Mouse (Mus musculus) bone marrow macrophage, adult 2 months (primary cell): Measurements from ENCODE around the gene Rcor3. TPM values are rescaled to one million over a fixed set of nuclear protein-coding genes. Genes with fewer than 3 reads are reported as not detected.

Source experiments
- H3K27ac ChIP-seq: 2 replicates; pipeline ENCODE4 v1.5.1; 2012; ENCODE audit warnings: low read depth, low read length; ENCODE audit not compliant: insufficient read depth
- H3K4me1 ChIP-seq: 2 replicates; pipeline ENCODE4 v1.6.1; 2012; ENCODE audit warnings: low read length; ENCODE audit not compliant: control insufficient read depth, insufficient read depth
- H3K4me3 ChIP-seq: 2 replicates; pipeline ENCODE4 v1.5.1; 2012; ENCODE audit warnings: mild to moderate bottlenecking, low read length, moderate library complexity; ENCODE audit not compliant: insufficient read depth
- CTCF ChIP-seq: IDR thresholded peaks from 2 replicates; pipeline ENCODE4 v1.5.1; 2012; ENCODE audit warnings: low read depth, mild to moderate bottlenecking, low read length, moderate library complexity
- POLR2A ChIP-seq: IDR thresholded peaks from 2 replicates; pipeline ENCODE4 v1.6.1; 2012; ENCODE audit warnings: mild to moderate bottlenecking, low read depth, low read length, borderline replicate concordance
- polyA plus RNA-seq: library from polyadenylated mRNA; stranded (reverse); fragments of >200 nt; gene quantifications from 2 replicates; pipeline ENCODE4 v1.2.4, GENCODE M21; 2012; ENCODE audit not compliant: missing spikeins, insufficient read depth, insufficient read length

The Rcor3 gene
- polyA plus RNA-seq, 1 experiment = 27.4 TPM

- Histone ChIP-seq H3K27ac (0 out of 2 replicates have a peak overlapping the region, but pooled peaks have one; percentile 10), H3K4me3 (peak overlapping the region; percentile 12; the same call in 1 of the 2 replicates), H3K4me1 (peaks cover 16% of the 10 kb centered on the region)
- no peak for TF ChIP-seq CTCF
- TF ChIP-seq POLR2A = no peak
These were observed 67.2 kb downstream of the Rcor3 start for GRCm38 (mm10) chr1:192070618-192071051.

DNA sequence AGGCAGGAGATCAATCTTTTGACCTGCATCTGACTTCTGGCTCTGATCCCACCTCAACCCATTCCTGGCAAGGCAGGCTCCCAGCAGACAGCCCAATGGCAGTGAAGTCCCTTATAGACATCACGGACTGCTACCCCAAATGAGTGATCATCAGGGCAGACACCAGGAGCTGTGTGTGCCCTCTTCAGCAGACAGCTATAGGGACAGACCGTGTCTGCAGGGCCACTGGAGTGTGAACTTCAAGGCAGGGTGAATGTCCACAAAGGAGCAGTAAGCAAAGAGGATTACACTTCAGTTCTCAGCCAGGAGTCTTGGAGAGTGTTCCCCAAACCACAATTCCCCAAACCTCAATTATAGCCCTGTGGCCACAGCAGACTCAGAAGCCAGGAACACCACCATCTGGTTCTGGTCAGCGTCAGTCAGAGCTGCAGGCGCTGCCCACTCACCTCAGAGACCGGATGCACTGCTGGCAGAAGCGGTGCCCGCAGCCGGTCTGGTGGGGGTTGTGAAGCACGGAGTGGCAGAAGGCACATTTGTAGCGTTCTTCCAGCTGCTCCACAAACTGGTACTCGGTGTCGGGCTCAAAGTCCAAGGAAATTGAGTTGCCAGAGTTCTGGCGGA lies 67.8 kb downstream of the Rcor3 start:
- peak overlapping the region; percentile 12; the same call in 1 of the 2 replicates for H3K4me3 ChIP-seq
- 0 out of 2 replicates have a peak overlapping the region, but pooled peaks have one; percentile 10 for H3K27ac ChIP-seq
- peaks cover 16% of the 10 kb centered on the region for H3K4me1 ChIP-seq
- no peak for TF ChIP-seq CTCF
- TF ChIP-seq POLR2A = no peak

- H3K4me1 ChIP-seq = peaks cover 13% of the 10 kb centered on the region
- H3K4me3 ChIP-seq = no peak overlapping the region
These were observed 69.7 kb downstream of the Rcor3 start for GRCm38 (mm10) chr1:192068188-192068587.

DNA sequence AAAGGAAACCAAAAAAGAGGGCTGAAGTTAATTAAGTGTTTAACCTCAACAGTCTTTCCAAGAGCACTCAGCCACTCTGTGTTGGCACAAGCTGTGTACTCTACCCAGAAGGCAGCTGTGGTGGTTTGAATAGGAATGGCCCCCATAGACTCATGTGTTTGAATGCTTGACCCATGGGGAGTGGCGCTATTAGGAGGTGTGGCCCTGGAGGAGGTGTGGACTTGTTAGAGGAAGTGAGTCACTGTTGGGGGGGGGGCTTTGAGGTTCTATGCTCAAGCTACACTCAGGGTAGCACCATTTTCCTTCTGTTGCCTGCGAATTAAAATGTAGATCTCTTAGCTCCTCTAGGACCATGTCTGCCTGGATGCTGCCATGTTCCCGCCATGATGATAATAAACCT lies 70.9 kb downstream of the Rcor3 start:
- no peak for TF ChIP-seq POLR2A
- no peak for TF ChIP-seq CTCF
- H3K4me3 ChIP-seq = no peak overlapping the region

More at GRCm38 (mm10) chr1:192068188-192068587, 69.7 kb downstream of the Rcor3 start:
- no peak overlapping the region for H3K27ac ChIP-seq
- TF ChIP-seq CTCF = no peak
- no peak for TF ChIP-seq POLR2A

GRCm38 (mm10) chr1:192063209-192063946 lies 74.5 kb downstream of the Rcor3 start:
- no peak overlapping the region for H3K4me3 ChIP-seq
- no peak overlapping the region for H3K27ac ChIP-seq
- TF ChIP-seq CTCF (no peak), POLR2A (no peak)
- peaks cover 8% of the 10 kb centered on the region for H3K4me1 ChIP-seq

More for the DNA sequence above, 70.9 kb downstream of the Rcor3 start:
- Histone ChIP-seq H3K27ac (no peak overlapping the region), H3K4me1 (peaks cover 16% of the 10 kb centered on the region)

DNA sequence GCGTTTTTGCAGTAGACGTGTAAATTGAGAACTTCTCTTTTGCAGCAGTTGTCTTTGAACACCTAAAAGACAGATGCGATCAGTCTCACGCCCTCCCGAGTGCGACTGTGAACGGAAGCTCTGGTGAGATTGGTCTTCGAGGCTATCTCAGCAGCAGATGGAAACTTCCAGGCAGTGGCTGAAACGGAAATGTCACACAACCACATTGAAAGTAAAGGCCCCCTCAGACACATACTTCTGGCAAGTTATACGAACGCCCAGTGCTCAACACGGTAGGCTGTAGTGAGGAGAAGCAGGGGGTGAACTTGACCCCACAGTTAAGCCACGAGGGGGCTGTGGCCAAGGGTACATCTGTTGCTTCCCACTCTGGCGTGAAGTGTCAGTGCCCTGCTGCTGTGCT lies 75.2 kb downstream of the Rcor3 start:
- peaks cover 8% of the 10 kb centered on the region for H3K4me1 ChIP-seq
- TF ChIP-seq POLR2A = no peak
- no peak overlapping the region for H3K27ac ChIP-seq
- no peak overlapping the region for H3K4me3 ChIP-seq

GRCm38 (mm10) chr1:192061666-192062306 lies 76.1 kb downstream of the Rcor3 start:
- H3K4me3 ChIP-seq = no peak overlapping the region
- H3K4me1 ChIP-seq = peaks cover 8% of the 10 kb centered on the region
- TF ChIP-seq CTCF (no peak), POLR2A (no peak)
- H3K27ac ChIP-seq = no peak overlapping the region

GRCm38 (mm10) chr1:192058911-192059310 lies 79.0 kb downstream of the Rcor3 start:
- Histone ChIP-seq H3K4me3 (no peak overlapping the region), H3K4me1 (peaks cover 14% of the 10 kb centered on the region)
- TF ChIP-seq CTCF (no peak), POLR2A (no peak)

DNA sequence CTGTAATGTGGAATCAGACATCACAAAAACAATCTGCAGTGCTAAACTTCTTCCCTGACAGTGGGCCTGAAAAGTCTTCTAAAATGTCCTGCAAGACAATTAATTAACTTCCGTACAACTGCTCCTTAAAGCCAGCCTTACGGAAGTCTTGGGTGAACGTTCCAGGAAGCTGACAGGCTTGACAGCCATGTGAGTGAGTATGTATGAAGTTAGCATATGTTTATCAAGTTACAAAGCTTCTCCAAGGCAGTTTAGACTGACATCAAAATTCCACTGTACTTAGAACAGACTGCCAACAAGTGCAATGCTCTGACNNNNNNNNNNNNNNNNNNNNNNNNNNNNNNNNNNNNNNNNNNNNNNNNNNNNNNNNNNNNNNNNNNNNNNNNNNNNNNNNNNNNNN lies 84.1 kb downstream of the Rcor3 start:
- Histone ChIP-seq H3K4me1 (peaks cover 5% of the 10 kb centered on the region), H3K4me3 (no peak overlapping the region), H3K27ac (no peak overlapping the region)
- no peak for TF ChIP-seq POLR2A

More at GRCm38 (mm10) chr1:192058911-192059310, 79.0 kb downstream of the Rcor3 start:
- H3K27ac ChIP-seq = no peak overlapping the region

GRCm38 (mm10) chr1:192052986-192053385 lies 84.9 kb downstream of the Rcor3 start:
- no peak overlapping the region for H3K4me3 ChIP-seq
- H3K4me1 ChIP-seq = peaks cover 5% of the 10 kb centered on the region
- H3K27ac ChIP-seq = no peak overlapping the region
- no peak for TF ChIP-seq CTCF
- no peak for TF ChIP-seq POLR2A
